In genomic region chr9:85442761-85443505, GRCm38 (mm10) we compare ENCODE assay signal across 22 mouse cellular contexts.
DNase-seq lines count a peak whose midpoint lies in the region; ATAC-seq and TF ChIP-seq lines count a peak whose summit lies in the region.
"Had no signal": no experiment of that assay in that cellular context is flagged by ENCODE, and none has a peak within 500 bp of the region (broad histone marks: within the 10 kb centered on the region; RNA-seq: fewer than 3 reads in every experiment).

No protein-coding gene starts in this region.

- 51% methylated on average over 4 of the region's 4 CpGs for WGBS in heart, embryonic 13.5 days
- WGBS in midbrain, embryonic 11.5 days, result 70% methylated on average over 4 of the region's 4 CpGs
- 52% methylated on average over 4 of the region's 4 CpGs for WGBS in midbrain, postnatal 0 days
- WGBS in intestine, embryonic 16.5 days, result 48% methylated on average over 4 of the region's 4 CpGs

- H3K9me3 ChIP-seq in heart, embryonic 13.5 days, result no peaks in the 10 kb centered on the region
- no peaks in the 10 kb centered on the region for H3K9me3 ChIP-seq in midbrain, embryonic 11.5 days (ENCODE audit: control insufficient read depth, low read length)
- H3K9me3 ChIP-seq in midbrain, postnatal 0 days (ENCODE audit: low read length), result no peaks in the 10 kb centered on the region
- no peaks in the 10 kb centered on the region for H3K9me3 ChIP-seq in intestine, embryonic 16.5 days (ENCODE audit: control insufficient read depth, low read length)
- H3K9me3 ChIP-seq: embryonic facial prominence, embryonic 15.5 days; heart, embryonic 15.5 days; kidney, embryonic 15.5 days; liver, embryonic 13.5 days had no signal

- H3K4me1 ChIP-seq in heart, embryonic 13.5 days, result peaks cover 14% of the 10 kb centered on the region
- H3K4me1 ChIP-seq in midbrain, embryonic 11.5 days (ENCODE audit: control insufficient read depth, insufficient read depth, low read length), result no peaks in the 10 kb centered on the region
- H3K4me1 ChIP-seq in midbrain, postnatal 0 days (ENCODE audit: insufficient read depth, low read length), result no peaks in the 10 kb centered on the region
- no peaks in the 10 kb centered on the region for H3K4me1 ChIP-seq in intestine, embryonic 16.5 days (ENCODE audit: control insufficient read depth, insufficient read depth, low read length)
- H3K4me1 ChIP-seq: embryonic facial prominence, embryonic 15.5 days; kidney, embryonic 15.5 days; liver, embryonic 13.5 days had no signal

- H3K27me3 ChIP-seq in heart, embryonic 13.5 days (replicated peaks), result no peaks in the 10 kb centered on the region
- H3K27me3 ChIP-seq in midbrain, embryonic 11.5 days (ENCODE audit: control insufficient read depth, insufficient read depth, low read length), result no peaks in the 10 kb centered on the region
- H3K27me3 ChIP-seq in midbrain, postnatal 0 days (ENCODE audit: insufficient read depth, low read length), result no peaks in the 10 kb centered on the region
- no peaks in the 10 kb centered on the region for H3K27me3 ChIP-seq in intestine, embryonic 16.5 days (replicated peaks; ENCODE audit: control insufficient read depth, insufficient read depth, low read length)
- H3K27me3 ChIP-seq: embryonic facial prominence, embryonic 15.5 days; heart, embryonic 15.5 days; kidney, embryonic 15.5 days; liver, embryonic 13.5 days had no signal

- DNase-seq in heart, adult 9 months (ENCODE audit: low spot score in 2 of 2), result no peak
- no peak for DNase-seq in midbrain, embryonic 11.5 days (ENCODE audit: low spot score, missing footprints)
- DNase-seq in midbrain, postnatal 0 days (ENCODE audit: low spot score), result no peak
- DNase-seq in retina, postnatal 1 day, result peak; percentile 93
- no peak for DNase-seq in frontal cortex, postnatal 10 days (ENCODE audit: low spot score in 2 of 2)
- DNase-seq: cerebellum, adult 8-10 months; cerebellum, postnatal 36 days; embryo, embryonic 11 days; gastrocnemius, postnatal 25 days; heart, adult 2 months; heart, postnatal 4 days; kidney, postnatal 36 days; liver, embryonic 13.5 days; lung, adult 2 months; lung, postnatal 14 days; right cerebral cortex, postnatal 14 days had no signal

- 0 out of 2 replicates have a peak overlapping the region, but pooled peaks have one; percentile 20 for H3K27ac ChIP-seq in heart, embryonic 13.5 days (replicated peaks)
- no peak overlapping the region for H3K27ac ChIP-seq in midbrain, embryonic 11.5 days (ENCODE audit: low read depth, low read length)
- H3K27ac ChIP-seq in midbrain, postnatal 0 days (ENCODE audit: low read depth, low read length), result no peak overlapping the region
- no peak overlapping the region for H3K27ac ChIP-seq in intestine, embryonic 16.5 days (ENCODE audit: low read length)
- H3K27ac ChIP-seq: embryonic facial prominence, embryonic 15.5 days; heart, adult 2 months; heart, embryonic 15.5 days; kidney, embryonic 15.5 days; liver, embryonic 13.5 days had no signal

- H3K36me3 ChIP-seq in heart, embryonic 13.5 days, result no peaks in the 10 kb centered on the region
- no peaks in the 10 kb centered on the region for H3K36me3 ChIP-seq in midbrain, embryonic 11.5 days (ENCODE audit: control insufficient read depth, insufficient read depth, low read length)
- no peaks in the 10 kb centered on the region for H3K36me3 ChIP-seq in midbrain, postnatal 0 days (ENCODE audit: insufficient read depth, low read length)
- no peaks in the 10 kb centered on the region for H3K36me3 ChIP-seq in intestine, embryonic 16.5 days (ENCODE audit: control insufficient read depth, insufficient read depth, low read length)
- H3K36me3 ChIP-seq: embryonic facial prominence, embryonic 15.5 days; heart, embryonic 15.5 days; kidney, embryonic 15.5 days; liver, embryonic 13.5 days had no signal

- no peak for ATAC-seq in heart, embryonic 13.5 days (ENCODE audit: extremely low read depth, insufficient number of reproducible peaks, low FRiP score, low TSS enrichment)
- peak; percentile 44 for ATAC-seq in midbrain, embryonic 11.5 days (ENCODE audit: low FRiP score)
- ATAC-seq in midbrain, postnatal 0 days (ENCODE audit: low FRiP score), result no peak
- ATAC-seq in intestine, embryonic 16.5 days, result peak; percentile 47; the same call in 1 of the 2 replicates
- ATAC-seq: inflammation-experienced regulatory T-cells, adult 6 months had no signal

- no peak overlapping the region for H3K4me2 ChIP-seq in heart, embryonic 13.5 days
- no peak overlapping the region for H3K4me2 ChIP-seq in midbrain, embryonic 11.5 days
- no peak overlapping the region for H3K4me2 ChIP-seq in midbrain, postnatal 0 days (ENCODE audit: low read depth, low read length, poor library complexity, severe bottlenecking)
- no peak overlapping the region for H3K4me2 ChIP-seq in intestine, embryonic 16.5 days (ENCODE audit: low read depth, low read length)
- H3K4me2 ChIP-seq: embryonic facial prominence, embryonic 15.5 days; heart, embryonic 15.5 days; kidney, embryonic 15.5 days; liver, embryonic 13.5 days had no signal

- H3K4me3 ChIP-seq in heart, embryonic 13.5 days, result no peak overlapping the region
- H3K4me3 ChIP-seq in midbrain, embryonic 11.5 days (ENCODE audit: low read depth, low read length), result no peak overlapping the region
- H3K4me3 ChIP-seq in midbrain, postnatal 0 days (ENCODE audit: low read depth, low read length), result no peak overlapping the region
- H3K4me3 ChIP-seq in intestine, embryonic 16.5 days (ENCODE audit: low read length), result no peak overlapping the region
- H3K4me3 ChIP-seq: embryonic facial prominence, embryonic 15.5 days; heart, adult 2 months; heart, embryonic 15.5 days; kidney, embryonic 15.5 days; liver, embryonic 13.5 days had no signal

- no peak overlapping the region for H3K9ac ChIP-seq in heart, embryonic 13.5 days
- no peak overlapping the region for H3K9ac ChIP-seq in midbrain, embryonic 11.5 days (ENCODE audit: low read length)
- no peak overlapping the region for H3K9ac ChIP-seq in midbrain, postnatal 0 days (replicated peaks; ENCODE audit: low read length, poor library complexity, severe bottlenecking)
- no peak overlapping the region for H3K9ac ChIP-seq in intestine, embryonic 16.5 days (ENCODE audit: low read depth, low read length)
- H3K9ac ChIP-seq: embryonic facial prominence, embryonic 15.5 days; heart, embryonic 15.5 days; kidney, embryonic 15.5 days; liver, embryonic 13.5 days had no signal

- TF ChIP-seq CTCF in midbrain, postnatal 0 days (IDR thresholded peaks at IDR 0.05), result no peak

Comparison
In these comparisons a context has a peak if more than half of its experiments do, and no peak if none do; other contexts are left out.
1. ATAC-seq: peak in midbrain, embryonic 11.5 days (single experiment) and intestine, embryonic 16.5 days (single experiment); none in heart, embryonic 13.5 days (single experiment) and midbrain, postnatal 0 days (single experiment).